Mouse (Mus musculus) B cell, adult 62 days (primary cell): ENCODE data around the gene 4930507D05Rik. TPM values are rescaled to one million over a fixed set of nuclear protein-coding genes. Genes with fewer than 3 reads are reported as not detected.

Source experiments
- total RNA-seq: library from RNA; stranded (reverse); gene quantifications from 4 replicates; pipeline ENCODE4 v1.2.4, GENCODE M21; 2023

Gene 4930507D05Rik
- total RNA-seq, result 0.31 to 0.72 TPM (median 0.64 TPM) in 4 replicates

DNA sequence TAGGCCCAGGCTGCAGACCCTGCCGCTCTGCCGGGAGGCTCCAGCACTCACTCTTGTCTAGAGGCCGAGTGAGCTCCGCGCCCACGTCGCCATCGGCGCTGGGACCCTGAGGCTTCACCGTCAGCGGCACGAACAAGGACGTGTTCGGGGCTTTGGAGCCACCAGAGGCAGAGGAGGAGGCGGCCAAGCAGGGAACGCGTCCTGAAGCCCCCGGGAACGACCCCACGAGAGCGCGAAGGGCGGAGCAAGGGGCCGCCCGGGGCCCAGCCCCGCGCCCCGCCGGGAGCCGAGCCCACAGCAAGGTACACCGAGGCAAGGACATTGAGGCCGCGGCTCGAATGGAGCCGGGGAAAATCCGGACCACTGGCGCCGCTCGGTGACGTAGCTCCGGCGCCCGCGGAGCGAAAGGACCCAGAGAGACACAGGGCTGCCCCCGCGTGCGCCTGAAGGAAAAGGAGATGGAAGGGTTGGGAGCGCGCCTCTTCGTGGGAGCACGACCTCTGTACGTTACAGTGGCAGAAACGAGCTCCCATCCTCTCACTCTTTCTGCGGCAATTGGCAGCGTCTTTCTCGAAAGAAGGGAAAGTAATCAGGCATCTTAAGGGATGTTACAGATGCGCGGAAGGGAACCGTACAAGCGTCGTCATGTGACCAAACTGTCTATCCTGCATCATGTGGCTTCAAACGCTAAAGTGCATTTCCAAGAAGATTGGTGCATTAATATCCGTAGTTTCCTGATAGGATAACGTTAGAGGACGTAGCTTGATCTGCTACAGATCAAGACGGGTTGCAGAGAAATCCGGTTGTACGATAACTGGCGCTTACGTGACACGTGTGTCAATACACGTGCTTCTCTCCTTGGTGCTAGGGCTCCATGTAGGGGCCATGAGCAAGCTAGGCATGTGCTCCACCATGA is at the start of gene 4930507D05Rik, which contains the start of gene Supv3l1:
4930507D05Rik (plus strand) TSS at position 126 of the 916 bp plus-strand sequence.
Supv3l1 (minus strand) TSS at position 375 of the 916 bp plus-strand sequence.

GRCm38 (mm10) chr10:62422255-62422654 is 27.0 kb upstream of the 4930507D05Rik start, which contains the start of gene Hkdc1:
Gene Hkdc1 (minus strand): TSS chr10:62422491.

DNA sequence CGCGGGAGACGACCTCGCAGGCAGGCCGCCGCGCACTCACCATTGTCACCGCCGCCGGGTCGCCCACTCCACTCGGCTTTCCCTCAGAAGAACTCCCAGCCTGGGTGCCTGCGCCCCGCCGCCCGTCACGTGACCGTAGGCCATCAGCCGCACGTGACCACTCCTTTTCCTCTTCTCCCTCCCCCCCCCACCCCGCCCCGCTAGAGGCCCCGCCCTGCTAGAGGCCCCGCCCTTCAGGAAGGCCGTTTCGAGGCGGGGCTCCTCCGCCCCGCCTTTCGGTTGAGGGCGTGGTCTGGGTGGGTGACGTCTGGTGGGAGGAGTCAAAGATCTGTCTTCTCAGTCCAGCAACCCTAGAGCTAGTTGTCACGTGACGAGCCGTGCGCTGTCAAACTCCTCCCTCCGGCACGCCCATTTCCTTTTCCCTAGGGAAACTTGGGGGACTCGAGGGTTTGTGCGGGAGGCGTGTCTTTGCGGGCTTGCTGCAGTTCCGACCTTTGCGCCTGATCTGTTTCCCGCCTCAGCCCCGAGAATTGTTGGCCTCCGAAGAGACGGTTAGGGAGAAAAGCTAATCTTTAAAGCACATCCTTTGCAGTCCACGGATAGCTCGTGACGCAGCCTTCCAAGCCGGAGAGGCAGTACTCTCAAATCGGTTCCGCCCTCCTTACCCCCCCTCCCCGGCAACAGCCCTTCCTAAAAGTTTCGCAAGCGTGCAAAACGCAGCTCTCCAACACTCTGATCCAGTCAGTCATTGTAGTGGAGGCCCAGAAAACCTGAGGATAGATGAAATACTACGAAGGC is 37.5 kb downstream of the 4930507D05Rik start, which contains the start of gene Vps26a:
Vps26a (minus strand) TSS at position 188 of the 798 bp plus-strand sequence.

Other genes with a start within 250 kb of the 4930507D05Rik start
- 17.8 to 18.7 TPM (median 18.5 TPM) in 4 replicates for gene Tspan15, start 218.2 kb upstream of the 4930507D05Rik start, total RNA-seq
- not detected in 4 replicates for gene Tacr2, start 197.1 kb upstream of the 4930507D05Rik start, total RNA-seq
- gene Hk1, start 69.6 kb upstream of the 4930507D05Rik start, total RNA-seq, result 32.2 to 37.0 TPM (median 33.7 TPM) in 4 replicates
- not detected in 4 replicates for gene Hkdc1, start 27.0 kb upstream of the 4930507D05Rik start, total RNA-seq
- gene Supv3l1, start 249 bp downstream of the 4930507D05Rik start, total RNA-seq, result 25.9 to 30.0 TPM (median 26.8 TPM) in 4 replicates
- 34.2 to 36.3 TPM (median 35.3 TPM) in 4 replicates for gene Vps26a, start 37.3 kb downstream of the 4930507D05Rik start, total RNA-seq
- gene Srgn, start 78.0 kb downstream of the 4930507D05Rik start, total RNA-seq, result 691 to 743 TPM (median 721 TPM) in 4 replicates
- 23.1 to 31.8 TPM (median 26.9 TPM) in 4 replicates for gene Kif1bp, start 129.0 kb downstream of the 4930507D05Rik start, total RNA-seq
- 153 to 161 TPM (median 158 TPM) in 4 replicates for gene Ddx21, start 152.8 kb downstream of the 4930507D05Rik start, total RNA-seq
- 150 to 167 TPM (median 153 TPM) in 4 replicates for gene Ddx50, start 201.7 kb downstream of the 4930507D05Rik start, total RNA-seq